Mouse (Mus musculus) heart, adult 2 months (tissue): ENCODE results near the gene Rbm3.

Source experiments
- CTCF ChIP-seq: fragments of 200-600 bp; IDR thresholded peaks from 2 replicates; pipeline ENCODE4 v1.8.1; 2022; ENCODE audit warnings: antibody characterized with exemption, mild to moderate bottlenecking, moderate library complexity
- EP300 ChIP-seq: fragments of 200-500 bp; IDR thresholded peaks from 2 replicates; pipeline ENCODE4 v1.6.1; 2011; ENCODE audit warnings: low read depth, low read length, control low read depth; ENCODE audit not compliant: insufficient read depth
- POLR2A ChIP-seq: fragments of 200-500 bp; IDR thresholded peaks from 2 replicates; pipeline ENCODE4 v1.6.1; 2011; ENCODE audit warnings: mild to moderate bottlenecking, low read depth, low read length, control low read depth; ENCODE audit not compliant: insufficient read depth

DNA sequence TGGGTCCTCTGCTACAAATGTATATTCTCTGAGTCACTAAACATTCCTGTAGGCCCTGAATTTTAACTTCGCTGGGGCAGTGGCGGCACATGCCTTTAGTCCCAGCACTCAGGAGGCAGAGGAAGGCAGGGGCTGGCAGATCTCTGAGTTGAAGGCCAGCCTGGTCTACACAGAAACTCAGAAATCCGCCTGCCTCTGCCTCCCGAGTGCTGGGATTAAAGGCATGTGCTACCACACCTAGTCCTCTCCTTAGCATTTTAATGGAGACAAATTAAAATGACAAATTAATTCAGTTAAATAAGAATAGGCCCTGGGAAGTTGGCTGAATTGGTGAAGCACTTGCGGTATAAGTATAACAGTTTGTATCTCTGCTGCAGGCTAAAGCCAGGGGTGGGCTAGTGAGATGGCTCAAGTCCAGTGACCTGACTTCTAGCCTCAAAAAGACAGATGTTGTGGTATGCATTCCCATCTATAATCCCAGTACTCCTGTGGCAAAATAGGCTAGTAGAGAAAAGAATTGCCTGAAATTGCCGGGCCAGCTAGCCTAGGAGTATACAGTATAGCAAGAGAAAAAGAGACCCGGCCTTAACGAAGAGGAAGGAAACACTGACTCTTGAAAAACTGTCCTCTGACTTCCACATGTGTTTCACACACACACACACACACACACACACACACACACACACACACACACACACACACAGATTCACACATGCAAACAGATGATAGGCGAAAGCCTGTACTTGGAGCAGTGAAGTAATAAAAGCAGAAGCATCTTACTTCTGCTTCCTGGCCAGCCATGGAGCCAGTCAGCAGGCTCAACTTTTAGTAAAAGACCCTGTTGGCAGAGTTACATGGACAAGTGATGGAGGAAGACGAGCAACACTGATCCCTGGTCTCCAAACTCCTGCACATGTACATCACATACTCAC, 22.3 kb upstream of the Rbm3 start:
- TF ChIP-seq POLR2A (no peak), CTCF (no peak), EP300 (no peak)
